Mouse (Mus musculus) T-helper 1 cell (primary cell): ENCODE measurements around the gene Srr.

ENCODE experiments used
- in situ Hi-C: fragments of 300-600 bp; cut with MboI, MseI; formaldehyde crosslinking; loops from one replicate; pipeline ENCODE4 v1.15.1; 2025; ENCODE audit warnings: high pct_unique_total_duplicates

The Srr gene

DNA sequence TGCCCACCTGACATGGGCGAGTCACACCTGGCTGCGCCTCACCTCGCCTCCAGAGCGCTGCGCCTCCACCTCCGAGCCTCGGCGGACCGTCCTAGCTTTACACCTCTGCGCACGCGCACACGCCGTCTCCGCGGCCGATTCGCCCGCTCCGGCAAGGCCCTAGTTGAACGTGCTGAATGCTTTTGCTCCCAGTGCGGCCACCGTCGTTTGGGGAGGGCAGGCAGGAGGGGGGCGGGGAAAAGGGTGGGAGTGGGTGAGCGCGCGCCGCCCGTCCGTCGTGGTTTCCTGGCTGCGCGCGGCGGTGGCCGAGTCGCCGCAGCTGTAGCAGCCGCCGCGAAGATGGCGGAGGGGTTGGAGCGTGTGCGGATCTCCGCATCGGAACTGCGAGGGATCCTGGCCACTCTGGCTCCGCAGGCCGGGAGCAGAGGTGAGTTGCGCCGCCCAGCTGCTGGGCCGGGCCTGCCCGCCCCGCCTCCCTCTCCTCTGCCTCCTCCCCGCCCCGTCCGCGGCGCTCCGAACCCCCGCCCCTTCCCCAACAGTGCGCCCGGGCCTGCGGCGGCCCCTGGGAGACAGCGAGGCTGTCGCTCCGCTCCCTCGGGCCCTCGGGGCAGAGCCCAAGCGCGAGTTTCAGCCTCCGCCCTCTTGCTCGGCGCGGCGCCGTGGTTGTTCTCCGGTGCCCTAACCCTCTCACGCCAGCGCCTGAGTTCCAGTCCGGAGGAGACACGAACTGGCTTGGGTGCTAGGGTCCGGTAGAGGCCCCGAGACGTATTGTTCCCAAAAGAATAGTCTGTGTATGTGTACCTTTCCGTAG is at the start of gene Srr, which contains the start of gene Smg6:
Gene Srr (minus strand): TSS at position 372 of the 811 bp plus-strand sequence.
Gene Smg6 (plus strand): TSS at position 247 of the 811 bp plus-strand sequence.
- in situ Hi-C loops = no loop called here

DNA sequence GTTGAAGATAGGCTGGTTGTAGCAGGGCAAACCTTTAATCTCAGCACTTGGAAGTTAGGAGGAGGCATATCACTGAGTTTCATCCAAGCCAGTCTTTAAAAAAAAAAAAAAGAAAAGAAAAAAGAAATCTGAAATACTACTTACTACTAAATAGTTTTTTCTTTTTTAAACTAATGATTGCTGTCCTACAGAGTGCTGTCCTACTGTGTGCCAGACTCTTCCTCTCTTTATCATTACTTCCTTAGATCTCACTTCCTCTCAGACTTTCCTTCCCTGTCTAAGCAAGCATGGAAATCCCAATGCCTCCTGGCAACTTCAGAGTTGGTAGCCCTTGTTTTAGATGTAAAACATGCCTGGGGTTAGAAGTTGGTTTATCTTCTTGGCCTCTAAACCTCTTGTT is 48.9 kb upstream of the Srr start:
- in situ Hi-C loops = loop anchor here (10.0 to 25.0 kb wide), 2 partner anchors 310 to 1838 kb away; no protein-coding TSS in a partner anchor

DNA sequence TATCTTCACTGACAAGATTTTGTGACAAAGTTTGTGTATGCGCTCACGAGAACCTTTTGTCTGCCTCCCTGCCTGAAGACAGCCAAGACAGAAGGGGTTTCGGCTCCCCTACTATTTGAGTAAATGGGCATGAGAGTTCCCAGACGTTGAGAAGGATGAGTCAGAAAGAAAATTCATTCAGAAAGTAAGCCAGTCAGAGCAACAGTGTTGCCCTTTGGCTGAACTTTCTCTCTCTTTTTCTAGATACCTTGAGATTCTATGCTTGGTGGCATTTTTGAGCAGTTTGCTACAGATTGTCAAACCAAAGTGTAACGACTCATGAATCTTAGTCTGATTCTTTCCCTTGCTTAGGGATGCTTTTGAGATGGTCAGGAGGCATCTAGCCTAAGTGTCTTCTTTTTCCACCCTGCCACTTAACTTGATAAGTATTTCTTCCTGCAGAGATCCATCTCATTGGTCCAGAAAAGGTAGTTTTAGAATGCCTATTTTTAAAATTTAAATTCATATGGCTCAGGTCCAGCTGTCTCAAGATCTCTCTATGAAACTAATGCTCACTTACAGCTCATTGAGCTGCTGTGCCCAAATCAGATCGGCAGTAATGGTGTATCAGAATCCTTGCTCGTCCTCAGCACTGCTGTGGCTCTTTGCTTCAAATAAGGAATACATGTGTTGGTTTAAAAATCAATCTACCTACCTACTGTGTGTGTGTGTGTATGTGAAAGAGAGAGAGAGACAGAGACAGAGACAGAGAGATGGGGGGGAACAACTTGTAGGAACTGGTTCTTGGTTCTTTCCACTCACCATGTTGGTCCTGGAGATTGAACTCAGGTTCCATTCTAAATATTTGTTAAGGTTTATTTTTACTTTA is 47.8 kb upstream of the Srr start:
- in situ Hi-C loops = loop anchor here (10.0 to 25.0 kb wide), 2 partner anchors 311 to 1839 kb away; no protein-coding TSS in a partner anchor

DNA sequence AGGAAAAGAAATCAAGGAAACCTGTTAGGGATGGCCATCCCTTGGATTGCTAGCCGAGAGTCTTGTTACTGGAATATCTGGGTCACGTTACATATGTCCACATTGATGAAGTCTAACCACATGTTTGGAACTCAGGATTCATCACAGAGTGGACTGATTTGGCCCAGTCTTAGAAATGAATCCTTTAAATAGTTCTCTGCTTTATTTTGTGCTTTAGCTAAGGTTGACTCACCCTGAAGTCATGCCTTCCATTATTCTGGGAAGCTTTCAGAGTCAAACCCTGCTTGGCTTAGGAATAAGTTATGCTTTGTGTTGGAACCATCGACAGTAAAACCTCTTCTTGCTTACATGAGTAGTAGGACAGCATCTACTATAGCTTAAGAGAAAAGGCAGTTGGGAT is 39.8 kb upstream of the Srr start:
- in situ Hi-C loops = loop anchor here (25.0 kb wide), 1 partner anchor 1847 kb away; no protein-coding TSS in a partner anchor

DNA sequence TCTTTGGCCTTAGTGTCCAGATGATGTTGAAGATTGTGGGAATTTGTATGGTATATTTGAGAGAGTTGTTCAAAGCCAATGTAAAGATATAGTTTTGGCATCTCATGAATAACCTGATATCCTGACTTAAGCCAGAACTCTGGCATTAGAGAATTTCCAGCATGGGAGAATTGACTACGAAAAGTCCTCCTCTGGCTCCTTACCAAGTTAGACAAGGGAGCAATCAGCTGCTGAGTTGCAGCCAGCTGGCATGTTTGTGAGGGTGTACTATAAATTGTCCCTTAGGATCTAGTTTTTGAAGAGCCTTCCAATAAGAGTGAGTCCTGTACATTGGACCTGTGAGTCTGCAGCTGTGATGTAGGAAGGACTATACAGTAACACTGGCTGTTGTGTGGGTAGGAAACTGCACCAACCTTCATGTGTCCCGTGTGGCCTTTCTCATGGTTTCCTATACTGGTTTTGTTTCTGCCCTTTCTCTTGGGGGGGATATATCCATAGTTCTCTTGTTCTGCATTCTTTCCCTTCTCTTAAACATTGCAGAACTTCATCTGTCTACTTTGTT is 37.2 kb upstream of the Srr start:
- in situ Hi-C loops = loop anchor here (25.0 kb wide), 1 partner anchor 1849 kb away; no protein-coding TSS in a partner anchor

DNA sequence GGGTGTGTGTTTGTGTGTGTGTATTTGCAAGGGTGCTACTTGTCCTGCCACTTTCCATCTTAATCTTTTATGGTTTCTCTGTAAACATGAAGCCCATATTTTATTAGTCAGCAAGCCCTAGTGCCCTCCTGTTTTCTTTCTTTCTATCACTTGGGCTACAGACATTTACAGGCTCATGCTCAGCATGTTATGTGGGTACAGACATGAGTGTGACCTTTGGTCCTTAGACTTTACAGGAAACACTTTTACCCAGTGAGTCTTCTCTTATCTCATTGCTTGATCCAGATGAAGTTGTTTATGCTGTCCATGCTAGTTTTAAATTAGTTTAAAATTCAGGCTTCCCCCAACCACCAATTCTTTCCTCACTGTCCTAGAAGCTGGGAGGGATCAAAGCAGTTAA is 36.2 kb upstream of the Srr start:
- in situ Hi-C loops = loop anchor here (25.0 kb wide), 1 partner anchor 1850 kb away; no protein-coding TSS in a partner anchor

DNA sequence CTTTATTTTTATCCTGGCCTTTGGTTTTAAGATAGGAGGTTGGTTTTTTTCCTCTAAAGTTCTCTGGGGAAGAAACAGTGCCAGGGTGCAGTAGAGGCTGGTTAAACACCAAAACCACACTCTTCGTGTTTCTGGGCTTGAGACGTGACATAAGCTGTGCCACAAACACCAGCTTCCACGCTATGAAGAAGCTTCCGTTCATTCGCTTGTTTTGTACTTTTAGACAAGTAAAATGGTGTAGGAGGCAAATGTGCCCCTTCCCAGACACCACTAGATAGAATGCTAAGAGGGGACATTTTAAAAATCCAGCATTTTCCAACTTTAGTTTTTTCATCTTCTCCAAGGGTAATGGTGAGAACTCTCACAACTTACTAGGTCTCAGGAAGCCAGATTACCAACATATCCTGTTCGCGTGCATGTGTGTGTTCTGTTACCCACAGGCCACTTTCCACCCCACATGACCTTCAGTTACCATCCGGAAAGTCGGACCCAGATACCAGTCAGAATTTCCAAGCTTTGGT is 34.3 kb upstream of the Srr start:
- in situ Hi-C loops = loop anchor here (25.0 kb wide), 1 partner anchor 1852 kb away; no protein-coding TSS in a partner anchor

DNA sequence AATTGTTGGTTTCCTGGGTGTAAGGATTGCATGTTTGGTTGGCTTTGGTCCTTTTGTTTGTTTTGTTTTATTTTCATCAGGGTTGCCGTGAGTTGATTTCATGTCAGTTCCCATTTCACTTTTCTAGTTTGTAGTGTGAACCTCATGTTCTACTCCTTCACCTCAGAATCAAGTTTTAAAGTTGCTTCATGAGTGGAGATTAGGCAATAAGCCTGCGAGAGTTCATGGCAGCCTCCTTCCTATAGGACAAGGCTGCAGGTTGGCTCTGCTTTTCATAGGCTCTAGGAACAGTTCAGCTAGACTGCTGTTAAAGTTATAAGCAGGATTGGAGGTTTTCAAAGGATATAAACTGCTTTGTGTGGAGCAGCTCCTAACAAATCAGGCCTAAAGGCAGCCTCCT is 33.8 kb upstream of the Srr start:
- in situ Hi-C loops = loop anchor here (25.0 kb wide), 1 partner anchor 1853 kb away; no protein-coding TSS in a partner anchor

DNA sequence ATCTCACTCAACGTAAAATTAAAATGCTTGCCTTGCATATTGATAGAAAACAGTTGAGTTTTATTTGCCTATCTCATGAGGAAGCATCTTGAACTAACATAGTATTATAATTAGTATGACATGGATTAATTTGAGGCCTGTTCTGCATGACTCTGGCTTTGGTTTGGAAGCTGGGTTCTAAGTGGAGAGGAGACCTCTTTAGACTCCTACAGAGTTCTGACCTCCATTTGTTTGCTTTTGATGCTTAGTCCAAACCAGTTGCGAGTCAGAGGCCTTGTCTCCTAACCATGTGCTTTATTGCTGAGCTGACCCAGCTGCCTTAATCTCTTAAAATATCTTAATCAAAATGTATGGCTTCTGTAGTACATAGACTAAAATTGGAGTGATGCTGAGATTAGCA is 31.9 kb upstream of the Srr start:
- in situ Hi-C loops = loop anchor here (25.0 kb wide), 1 partner anchor 1855 kb away; no protein-coding TSS in a partner anchor

DNA sequence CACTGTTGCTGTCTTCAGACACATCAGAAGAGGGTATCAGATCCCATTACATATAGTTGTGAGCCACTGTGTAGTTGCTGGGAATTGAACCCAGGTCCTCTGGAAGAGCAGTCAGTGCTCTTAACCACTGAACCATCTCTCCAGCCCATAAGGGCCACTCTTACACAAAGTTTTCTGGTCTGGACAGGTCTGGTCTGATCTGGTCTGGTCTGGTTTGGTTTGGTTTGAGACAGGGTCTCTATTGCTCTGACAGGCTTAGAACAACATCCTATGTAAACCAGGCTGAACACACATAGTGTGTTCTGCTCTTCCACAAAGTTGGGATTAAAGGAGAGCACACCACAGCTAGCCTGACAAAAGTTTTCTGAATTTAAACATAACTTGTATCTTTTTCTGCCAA is 30.3 kb upstream of the Srr start:
- in situ Hi-C loops = loop anchor here (25.0 kb wide), 1 partner anchor 1856 kb away; no protein-coding TSS in a partner anchor

DNA sequence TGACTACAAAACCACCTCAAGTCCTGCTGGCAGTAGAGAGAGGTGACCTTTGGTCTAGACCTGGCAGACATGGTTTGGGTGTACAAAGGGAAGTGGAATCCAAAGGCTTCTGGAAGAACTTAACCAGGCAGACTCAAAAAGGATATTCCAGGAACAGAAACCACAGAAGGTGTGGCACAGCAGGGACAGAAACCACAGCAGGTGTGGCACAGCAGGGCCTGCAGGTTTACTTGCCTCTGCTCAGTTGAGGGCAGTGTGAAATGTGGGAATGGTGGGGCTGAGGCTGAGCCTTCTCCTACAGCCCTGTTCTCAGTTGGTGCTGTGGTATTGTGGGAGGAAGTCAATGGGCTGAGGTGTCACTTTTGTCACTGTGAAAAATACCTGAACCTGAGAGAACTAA is 29.2 kb upstream of the Srr start:
- in situ Hi-C loops = loop anchor here (25.0 kb wide), 1 partner anchor 1857 kb away; no protein-coding TSS in a partner anchor

DNA sequence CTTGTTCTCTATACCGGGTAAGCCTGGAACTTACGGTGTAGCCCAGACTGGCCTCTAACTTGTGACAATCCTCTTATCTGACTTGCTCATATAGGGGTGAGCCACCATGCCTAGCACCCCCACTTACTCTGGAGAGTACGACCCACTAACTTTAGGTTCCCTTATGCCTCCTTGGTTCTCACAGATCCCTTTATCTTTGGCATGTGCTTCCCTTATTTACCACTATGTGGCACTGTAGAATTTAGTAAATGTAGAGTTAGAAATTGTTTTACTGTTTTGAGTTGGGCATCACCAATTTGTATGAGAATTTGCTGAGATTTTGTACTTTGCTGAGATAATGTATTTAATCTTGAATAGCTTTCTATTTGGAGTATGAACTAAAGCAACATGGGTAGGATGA is 20.6 kb upstream of the Srr start:
- in situ Hi-C loops = no loop called here

DNA sequence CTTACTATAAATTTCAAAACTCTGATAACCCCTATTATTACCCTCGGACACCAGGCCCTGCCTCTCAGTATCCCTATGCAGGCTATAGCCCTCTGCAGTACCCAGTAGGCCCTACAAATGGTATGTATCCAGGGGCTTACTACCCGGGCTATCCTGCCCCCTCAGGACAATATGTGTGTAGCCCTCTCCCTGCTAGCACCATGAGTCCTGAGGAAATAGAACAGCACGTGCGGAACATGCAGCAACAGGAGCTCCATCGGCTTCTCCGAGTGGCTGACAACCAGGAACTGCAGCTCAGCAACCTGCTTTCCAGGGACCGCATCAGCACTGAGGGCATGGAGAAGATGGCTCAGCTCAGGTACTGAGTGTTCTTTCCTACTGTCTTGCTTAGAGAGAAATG is 4.6 kb upstream of the Srr start:
- in situ Hi-C loops = no loop called here

DNA sequence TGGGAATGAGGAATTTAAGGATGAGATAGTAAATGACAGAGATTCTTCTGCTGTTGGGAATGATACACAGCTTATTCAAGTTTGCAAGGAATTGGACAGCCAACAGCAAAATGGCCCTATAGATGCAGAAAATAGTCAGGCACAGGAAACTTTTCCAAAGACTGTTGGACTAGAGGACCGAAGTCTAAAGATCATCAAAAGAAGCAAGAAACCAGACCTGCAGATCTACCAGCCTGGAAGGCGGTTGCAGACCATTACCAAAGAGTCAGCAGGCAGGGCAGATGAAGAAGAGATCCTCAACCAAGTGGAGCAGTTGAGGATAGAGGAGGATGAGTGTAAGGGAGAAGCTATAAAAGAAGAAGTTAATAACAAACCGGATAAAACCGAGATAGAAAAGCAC is 3.4 kb upstream of the Srr start:
- in situ Hi-C loops = no loop called here

DNA sequence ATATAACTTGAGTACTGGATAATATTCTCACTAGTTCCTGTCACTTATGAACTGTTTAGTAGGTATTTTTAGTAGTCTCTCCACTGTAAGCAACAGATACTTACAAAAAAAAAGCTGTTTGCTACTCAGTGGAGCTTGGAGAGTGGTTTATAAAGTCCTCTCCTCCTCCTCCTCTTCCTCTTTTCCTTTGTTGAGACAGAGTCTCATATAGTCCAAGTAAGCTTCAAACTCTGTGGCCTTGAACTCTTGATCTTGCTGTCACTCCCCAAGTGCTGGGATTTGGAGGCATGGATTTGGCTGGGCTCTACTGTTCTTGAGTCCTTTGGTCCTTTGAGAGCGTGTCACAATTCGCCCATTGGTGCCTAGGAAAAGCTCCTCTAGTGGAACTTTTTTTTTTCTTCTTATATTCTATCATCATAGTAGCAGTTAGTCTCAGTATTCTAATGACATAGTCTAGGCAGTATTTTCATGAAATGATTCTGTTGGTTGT is 1.5 kb upstream of the Srr start:
- in situ Hi-C loops = no loop called here

DNA sequence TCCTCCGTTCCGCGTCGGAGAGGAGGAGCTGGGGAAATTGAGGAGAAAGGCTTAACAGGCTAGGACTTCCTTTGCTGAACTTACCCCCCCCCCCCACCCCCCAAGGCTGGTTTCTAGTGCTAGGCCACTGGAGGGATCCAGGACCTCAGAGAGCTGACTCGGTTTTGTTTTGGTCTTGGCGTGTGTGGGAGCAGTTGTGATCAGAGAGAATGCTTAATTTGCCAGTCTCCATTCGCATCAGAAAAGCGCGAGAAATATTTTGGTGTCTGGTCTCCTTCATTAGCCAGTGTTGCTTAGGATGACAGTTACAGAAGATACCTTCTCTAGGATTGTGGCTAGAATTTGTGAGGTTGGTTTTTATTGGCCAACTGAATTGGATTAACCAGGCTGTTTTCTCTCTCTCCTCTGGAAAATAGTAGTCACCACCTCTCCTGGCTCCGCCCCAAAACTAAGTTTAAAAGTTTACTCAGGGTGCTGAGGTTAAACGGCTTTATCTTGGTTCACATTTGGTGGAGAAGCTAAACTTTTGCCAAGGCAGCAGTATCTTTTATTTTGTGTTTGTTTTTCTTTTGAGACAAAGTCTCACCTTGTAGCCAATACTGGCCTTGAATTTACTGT is 749 bp upstream of the Srr start:
- in situ Hi-C loops = no loop called here

DNA sequence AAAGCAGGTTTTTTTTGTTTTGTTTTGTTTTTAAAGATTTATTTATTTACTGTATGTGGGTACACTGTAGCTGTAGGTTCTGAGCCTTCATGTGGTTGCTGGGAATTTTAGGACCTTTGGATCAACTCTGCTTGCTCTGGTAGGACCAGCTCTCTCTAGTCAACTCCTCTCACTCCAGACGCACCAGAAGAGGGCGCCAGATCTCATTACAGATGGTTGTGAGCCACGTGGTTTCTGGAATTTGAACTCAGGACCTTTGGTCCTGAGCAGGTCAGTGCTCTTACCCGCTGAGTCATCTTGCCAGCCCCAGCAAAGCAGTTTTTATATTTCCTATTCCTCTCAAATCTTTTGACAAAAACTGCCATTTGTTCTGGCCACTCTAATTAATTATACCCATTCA is 1.6 kb downstream of the Srr start:
- in situ Hi-C loops = no loop called here

DNA sequence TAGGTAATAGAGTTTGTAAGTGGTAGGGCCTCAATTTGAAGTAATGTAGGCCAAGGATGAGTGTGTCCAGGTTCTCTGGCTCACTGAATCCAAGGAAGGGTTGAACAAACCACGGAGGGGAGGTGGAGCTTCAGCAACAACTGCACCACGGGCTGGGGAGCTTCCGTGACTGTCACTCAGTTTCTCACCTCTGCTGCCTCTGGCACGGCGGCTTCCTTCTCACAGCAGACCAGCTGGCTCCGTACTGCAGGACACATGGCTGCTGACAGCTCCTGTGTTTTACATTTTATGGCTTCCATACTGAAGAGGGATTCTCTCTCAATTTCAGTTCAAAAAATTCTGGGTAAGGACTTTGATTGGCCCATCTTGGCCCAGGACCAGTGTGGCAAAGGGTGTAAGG is 6.5 kb downstream of the Srr start:
- in situ Hi-C loops = no loop called here

DNA sequence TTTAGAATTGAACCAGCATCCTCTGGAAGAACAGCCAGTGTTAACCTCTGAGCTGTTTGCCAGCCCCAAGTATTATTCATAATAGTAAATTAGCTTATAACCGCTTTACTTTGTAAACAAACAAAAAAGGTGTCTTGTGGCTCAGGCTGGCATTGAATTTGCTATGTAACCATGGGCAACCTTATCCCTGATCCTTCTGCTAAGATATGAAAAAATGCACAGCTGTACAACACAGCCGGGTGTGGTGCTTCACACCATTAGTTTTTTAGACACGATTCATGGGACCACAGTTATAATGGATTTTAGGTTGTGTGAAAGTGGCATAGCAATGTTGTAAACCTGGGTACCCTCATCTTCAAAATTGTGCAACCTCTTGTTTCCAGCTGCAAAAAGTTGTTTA is 13.3 kb downstream of the Srr start:
- in situ Hi-C loops = no loop called here

DNA sequence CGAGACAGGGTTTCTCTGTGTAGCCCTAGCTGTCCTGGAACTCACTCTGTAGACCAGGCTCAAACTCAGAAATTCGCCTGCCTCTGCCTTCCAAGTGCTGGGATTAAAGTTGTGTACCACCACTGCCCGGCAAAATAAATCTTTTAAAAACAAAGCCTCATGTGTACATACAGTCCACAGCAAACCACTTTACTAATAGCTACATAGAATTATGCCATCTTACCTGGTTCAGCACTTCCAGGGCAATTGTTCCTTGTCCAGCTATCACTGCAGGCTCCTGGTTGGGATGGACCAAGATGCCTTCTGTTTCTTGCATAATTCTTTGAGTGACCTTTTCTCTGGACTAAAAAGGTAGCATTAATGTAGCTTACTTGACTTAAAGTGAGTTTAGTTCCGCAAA is 15.8 kb downstream of the Srr start:
- in situ Hi-C loops = no loop called here
